Mouse (Mus musculus) liver, postnatal 0 days (tissue): Measurements from ENCODE around the gene Cdc40.

ENCODE experiments used
- CTCF ChIP-seq: sonication (generic); IDR thresholded peaks from 2 replicates; pipeline ENCODE4 v1.5.1; 2016; ENCODE audit warnings: antibody characterized with exemption, low read depth
- EP300 ChIP-seq: IDR thresholded peaks from 2 replicates; pipeline ENCODE4 v1.6.1; 2016; ENCODE audit warnings: antibody characterized with exemption, low read depth, mild to moderate bottlenecking

- TF ChIP-seq CTCF: no peak
- TF ChIP-seq EP300: no peak
Measured at GRCm38 (mm10) chr10:40906131-40906530, 23.0 kb upstream of the Cdc40 start.
